Mouse (Mus musculus): ENCODE measurements around the gene Olfr231. TPM values are rescaled to one million over a fixed set of nuclear protein-coding genes. Genes with fewer than 3 reads are reported as not detected.

Gene Olfr231
- polyA plus RNA-seq, 1 experiment from 2014 or later: not detected

DNA sequence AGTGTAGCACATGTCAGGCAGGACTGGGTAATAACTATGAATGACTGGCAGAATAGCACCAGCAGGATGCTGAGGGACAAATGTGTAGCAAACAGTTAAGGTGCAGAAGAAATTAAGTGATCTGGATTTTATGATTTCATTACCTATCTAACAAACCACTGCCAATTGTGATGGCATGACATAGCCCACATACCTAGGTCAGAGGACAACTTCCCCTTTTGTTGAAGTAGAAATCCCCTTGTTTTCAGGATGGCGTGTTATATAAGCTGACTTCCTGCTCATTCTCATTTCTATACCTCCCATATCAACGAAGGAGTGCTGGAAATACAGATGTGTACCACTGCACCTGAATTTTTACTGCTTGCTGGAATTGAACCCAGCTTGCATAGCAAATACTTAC lies 20.4 kb upstream of the Olfr231 start:
- 73% methylated on average over 2 of the region's 2 CpGs for WGBS
- no peak for ATAC-seq (ENCODE audit: insufficient number of reproducible peaks, insufficient read depth, low FRiP score, low read depth)

DNA sequence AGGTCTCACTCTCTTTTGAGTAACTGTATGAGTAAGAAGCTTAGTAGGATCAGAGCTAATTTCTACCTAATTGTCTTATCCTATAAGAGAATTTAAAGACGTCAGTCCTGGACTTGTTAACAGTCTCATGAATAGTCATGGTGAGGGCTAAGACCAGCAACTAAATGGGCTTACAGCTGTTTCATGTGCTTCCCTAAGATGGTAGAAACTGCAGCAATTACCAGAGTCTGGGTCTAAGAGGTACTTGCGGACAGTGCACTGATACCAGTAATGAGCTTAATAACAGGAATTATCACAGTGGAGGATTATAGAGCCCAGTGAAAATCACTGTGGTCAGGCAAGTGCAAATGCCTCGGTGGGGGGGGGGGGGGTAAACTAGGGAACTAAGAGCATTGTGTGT lies 11.0 kb upstream of the Olfr231 start:
- Histone ChIP-seq H3K4me1 (ENCODE audit: control insufficient read depth in 2 of 2, insufficient read depth in 2 of 2, low read length in 2 of 2) (no peaks in the 10 kb centered on the region), H3K9me3 (ENCODE audit: control insufficient read depth, low read length) (no peaks in the 10 kb centered on the region), H3K4me3 (ENCODE audit: control insufficient read depth in 1 of 2, insufficient read depth in 1 of 2, low read depth in 1 of 2, low read length in 2 of 2) (no peak overlapping the region), H3K27me3 (ENCODE audit: control insufficient read depth, insufficient read depth, low read length) (no peaks in the 10 kb centered on the region), H3K4me2 (ENCODE audit: low read length) (no peak overlapping the region), H3K36me3 (ENCODE audit: control insufficient read depth, insufficient read depth, low read length) (no peaks in the 10 kb centered on the region), H3K9ac (ENCODE audit: low read length) (no peak overlapping the region), H3K27ac (replicated peaks in 1 of 2; ENCODE audit: control insufficient read depth in 1 of 2, insufficient read depth in 1 of 2, low read depth in 2 of 2, low read length in 2 of 2) (no peak overlapping the region)
- 71% methylated on average over 3 of the region's 3 CpGs for WGBS
- ATAC-seq (ENCODE audit: insufficient number of reproducible peaks, insufficient read depth, low FRiP score, low read depth): no peak

More for the DNA sequence above, 20.4 kb upstream of the Olfr231 start:
- peaks cover 0 to under 1% of the 10 kb centered on the region in 2 experiments; a peak in 1 of 4 replicates for H3K4me1 ChIP-seq (ENCODE audit: control insufficient read depth in 2 of 2, insufficient read depth in 2 of 2, low read length in 2 of 2)
- no peak overlapping the region for H3K4me2 ChIP-seq (ENCODE audit: low read length)
- no peaks in the 10 kb centered on the region for H3K36me3 ChIP-seq (ENCODE audit: control insufficient read depth, insufficient read depth, low read length)
- H3K27ac ChIP-seq (replicated peaks in 1 of 2; ENCODE audit: control insufficient read depth in 1 of 2, insufficient read depth in 1 of 2, low read depth in 2 of 2, low read length in 2 of 2): no peak overlapping the region
- no peaks in the 10 kb centered on the region for H3K9me3 ChIP-seq (ENCODE audit: control insufficient read depth, low read length)
- no peak overlapping the region for H3K4me3 ChIP-seq (ENCODE audit: control insufficient read depth in 1 of 2, insufficient read depth in 1 of 2, low read depth in 1 of 2, low read length in 2 of 2)
- no peak overlapping the region for H3K9ac ChIP-seq (ENCODE audit: low read length)
- H3K27me3 ChIP-seq (ENCODE audit: control insufficient read depth, insufficient read depth, low read length): no peaks in the 10 kb centered on the region

DNA sequence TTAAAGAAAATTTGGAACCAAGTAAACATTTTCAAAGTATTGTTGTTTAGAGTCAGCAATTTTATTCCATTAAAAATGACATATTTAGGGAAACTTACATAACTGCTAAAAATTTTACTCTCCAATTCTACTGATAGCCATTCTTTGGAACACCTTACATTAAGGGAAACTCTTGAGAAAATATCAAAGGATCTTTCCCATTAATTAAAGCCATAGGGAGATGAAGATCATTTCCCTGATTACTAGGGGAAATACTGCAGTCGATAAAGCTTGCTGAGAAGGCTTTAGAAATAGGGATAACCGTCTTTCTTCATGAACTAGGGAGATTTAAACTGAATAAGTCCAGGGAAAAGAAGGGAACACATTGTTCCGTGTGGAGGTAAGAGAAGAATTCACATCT lies 10.3 kb upstream of the Olfr231 start, which contains the start of gene Olfr424:
Olfr424 (plus strand) TSS at position 301 of the 400 bp plus-strand sequence.
- no peaks in the 10 kb centered on the region for H3K36me3 ChIP-seq (ENCODE audit: control insufficient read depth, insufficient read depth, low read length)
- H3K27me3 ChIP-seq (ENCODE audit: control insufficient read depth, insufficient read depth, low read length): no peaks in the 10 kb centered on the region
- WGBS: 69% methylated on average over 3 of the region's 3 CpGs
- no peak within 1 kb of the TSS for H3K4me3 ChIP-seq (ENCODE audit: control insufficient read depth in 1 of 2, insufficient read depth in 1 of 2, low read depth in 1 of 2, low read length in 2 of 2)
- no peak for ATAC-seq (ENCODE audit: insufficient number of reproducible peaks, insufficient read depth, low FRiP score, low read depth)
- no peak within 1 kb of the TSS for H3K27ac ChIP-seq (replicated peaks in 1 of 2; ENCODE audit: control insufficient read depth in 1 of 2, insufficient read depth in 1 of 2, low read depth in 2 of 2, low read length in 2 of 2)
- no peaks in the 10 kb centered on the region for H3K4me1 ChIP-seq (ENCODE audit: control insufficient read depth in 2 of 2, insufficient read depth in 2 of 2, low read length in 2 of 2)
- H3K9me3 ChIP-seq (ENCODE audit: control insufficient read depth, low read length): no peaks in the 10 kb centered on the region
- no peak within 1 kb of the TSS for H3K9ac ChIP-seq (ENCODE audit: low read length)
- no peak within 1 kb of the TSS for H3K4me2 ChIP-seq (ENCODE audit: low read length)

DNA sequence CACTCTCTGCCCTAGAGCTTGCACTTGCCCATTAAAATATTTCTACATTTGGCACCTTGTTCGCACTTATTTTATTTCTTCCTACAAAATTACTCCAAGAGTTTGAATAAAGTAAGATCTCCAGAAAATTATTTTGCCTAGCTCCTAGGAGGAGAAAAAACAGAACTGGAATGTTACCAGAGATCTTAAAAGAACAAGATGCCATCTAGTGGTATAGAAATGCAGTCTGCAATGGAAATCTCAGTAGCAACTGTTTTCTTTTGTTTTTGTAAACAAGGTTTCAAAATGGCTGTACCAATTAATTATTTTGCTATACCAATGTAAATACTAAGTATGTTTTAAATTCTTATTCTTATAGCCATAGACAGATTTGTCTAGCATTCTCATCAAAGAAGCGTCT lies 17.2 kb downstream of the Olfr231 start:
- no peak overlapping the region for H3K4me2 ChIP-seq (ENCODE audit: low read length)
- H3K9me3 ChIP-seq (ENCODE audit: control insufficient read depth, low read length): no peaks in the 10 kb centered on the region
- no peak overlapping the region for H3K4me3 ChIP-seq (ENCODE audit: control insufficient read depth in 1 of 2, insufficient read depth in 1 of 2, low read depth in 1 of 2, low read length in 2 of 2)
- H3K36me3 ChIP-seq (ENCODE audit: control insufficient read depth, insufficient read depth, low read length): no peaks in the 10 kb centered on the region
- H3K4me1 ChIP-seq (ENCODE audit: control insufficient read depth in 2 of 2, insufficient read depth in 2 of 2, low read length in 2 of 2): no peaks in the 10 kb centered on the region
- no peak for ATAC-seq (ENCODE audit: insufficient number of reproducible peaks, insufficient read depth, low FRiP score, low read depth)
- no peak overlapping the region for H3K9ac ChIP-seq (ENCODE audit: low read length)
- H3K27ac ChIP-seq (replicated peaks in 1 of 2; ENCODE audit: control insufficient read depth in 1 of 2, insufficient read depth in 1 of 2, low read depth in 2 of 2, low read length in 2 of 2): no peak overlapping the region
- WGBS: 42% methylated on average over 2 of the region's 2 CpGs
- no peaks in the 10 kb centered on the region for H3K27me3 ChIP-seq (ENCODE audit: control insufficient read depth, insufficient read depth, low read length)

DNA sequence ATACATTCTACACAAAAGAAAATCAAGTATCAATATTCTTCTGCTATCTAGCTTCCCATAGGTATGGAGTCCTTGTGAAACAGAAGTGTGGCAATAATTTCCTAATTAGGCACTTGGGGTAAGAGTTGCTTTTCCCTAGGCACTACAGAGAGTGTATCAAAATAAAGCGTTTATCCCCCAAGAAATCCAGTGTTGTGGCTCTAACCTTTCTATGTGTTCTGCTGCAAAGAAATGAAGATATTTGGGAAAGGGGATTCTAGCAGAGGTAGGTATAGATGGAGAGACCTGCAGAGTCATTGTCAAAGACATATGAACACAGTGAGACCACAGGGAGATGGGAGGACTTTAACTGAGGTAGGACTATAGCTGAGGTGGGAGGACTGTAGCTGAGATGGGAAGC lies 24.4 kb downstream of the Olfr231 start, which contains the start of gene Olfr427:
Olfr427 (plus strand) TSS at position 301 of the 400 bp plus-strand sequence.
- Histone ChIP-seq H3K27me3 (ENCODE audit: control insufficient read depth, insufficient read depth, low read length) (no peaks in the 10 kb centered on the region), H3K9ac (ENCODE audit: low read length) (no peak within 1 kb of the TSS), H3K27ac (replicated peaks in 1 of 2; ENCODE audit: control insufficient read depth in 1 of 2, insufficient read depth in 1 of 2, low read depth in 2 of 2, low read length in 2 of 2) (no peak within 1 kb of the TSS), H3K4me1 (ENCODE audit: control insufficient read depth in 2 of 2, insufficient read depth in 2 of 2, low read length in 2 of 2) (no peaks in the 10 kb centered on the region), H3K36me3 (ENCODE audit: control insufficient read depth, insufficient read depth, low read length) (no peaks in the 10 kb centered on the region), H3K9me3 (ENCODE audit: control insufficient read depth, low read length) (no peaks in the 10 kb centered on the region), H3K4me3 (ENCODE audit: control insufficient read depth in 1 of 2, insufficient read depth in 1 of 2, low read depth in 1 of 2, low read length in 2 of 2) (no peak within 1 kb of the TSS), H3K4me2 (ENCODE audit: low read length) (no peak within 1 kb of the TSS)
- 80% methylated on average over 1 of the region's 1 CpGs for WGBS
- no peak for ATAC-seq (ENCODE audit: insufficient number of reproducible peaks, insufficient read depth, low FRiP score, low read depth)

DNA sequence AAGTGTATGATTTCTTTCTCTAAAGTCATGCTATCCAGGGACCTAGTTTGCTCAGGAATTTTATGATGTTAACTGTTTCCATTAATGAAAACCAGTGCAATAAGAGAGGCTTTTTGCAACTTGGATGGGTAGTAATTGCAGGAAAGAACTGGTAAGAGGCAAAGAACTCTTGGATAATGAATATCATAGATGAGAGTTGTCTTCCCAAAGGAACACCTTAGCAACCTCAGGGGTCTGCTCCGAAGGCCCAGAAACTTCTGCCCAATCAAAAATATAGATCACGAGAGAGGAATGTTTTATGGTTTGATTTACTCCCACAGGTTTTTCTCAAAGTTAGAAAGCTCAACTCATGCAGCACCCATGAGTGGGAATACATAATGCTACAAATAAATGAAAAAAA lies 36.9 kb downstream of the Olfr231 start, which contains the start of gene Olfr429:
Olfr429 (plus strand) TSS at position 301 of the 400 bp plus-strand sequence.
- WGBS: 77% methylated on average over 2 of the region's 2 CpGs

DNA sequence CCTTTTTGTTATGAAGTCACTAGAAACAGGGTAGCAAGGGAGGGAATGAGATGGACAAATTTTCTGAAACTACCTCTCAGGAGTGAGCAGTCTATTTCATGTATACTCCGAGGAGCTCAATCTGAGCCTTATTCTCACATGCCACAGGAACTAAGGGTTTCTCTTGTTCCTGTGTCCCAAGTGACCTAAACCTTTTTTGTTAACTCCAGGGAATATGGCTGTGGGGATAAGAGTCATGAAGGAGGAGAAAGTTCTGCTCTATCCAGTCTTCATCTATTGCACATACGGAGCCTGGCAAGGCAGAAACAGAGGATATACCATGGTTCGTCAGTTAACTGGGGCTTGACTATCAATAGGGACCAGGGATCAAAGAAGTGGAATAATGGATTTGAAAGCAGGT lies 54.7 kb downstream of the Olfr231 start, which contains the start of gene Olfr430:
Olfr430 (plus strand) TSS at position 301 of the 400 bp plus-strand sequence.
- no peaks in the 10 kb centered on the region for H3K4me1 ChIP-seq (ENCODE audit: control insufficient read depth in 2 of 2, insufficient read depth in 2 of 2, low read length in 2 of 2)
- no peaks in the 10 kb centered on the region for H3K9me3 ChIP-seq (ENCODE audit: control insufficient read depth, low read length)

More for the DNA sequence above, 36.9 kb downstream of the Olfr231 start, which contains the start of gene Olfr429:
- Histone ChIP-seq H3K27me3 (ENCODE audit: control insufficient read depth, insufficient read depth, low read length) (no peaks in the 10 kb centered on the region), H3K9me3 (ENCODE audit: control insufficient read depth, low read length) (no peaks in the 10 kb centered on the region), H3K4me3 (ENCODE audit: control insufficient read depth in 1 of 2, insufficient read depth in 1 of 2, low read depth in 1 of 2, low read length in 2 of 2) (no peak within 1 kb of the TSS), H3K9ac (ENCODE audit: low read length) (no peak within 1 kb of the TSS), H3K27ac (replicated peaks in 1 of 2; ENCODE audit: control insufficient read depth in 1 of 2, insufficient read depth in 1 of 2, low read depth in 2 of 2, low read length in 2 of 2) (no peak within 1 kb of the TSS), H3K4me1 (ENCODE audit: control insufficient read depth in 2 of 2, insufficient read depth in 2 of 2, low read length in 2 of 2) (no peaks in the 10 kb centered on the region), H3K36me3 (ENCODE audit: control insufficient read depth, insufficient read depth, low read length) (no peaks in the 10 kb centered on the region), H3K4me2 (ENCODE audit: low read length) (no peak within 1 kb of the TSS)
- ATAC-seq (ENCODE audit: insufficient number of reproducible peaks, insufficient read depth, low FRiP score, low read depth): no peak

More for the DNA sequence above, 54.7 kb downstream of the Olfr231 start, which contains the start of gene Olfr430:
- Histone ChIP-seq H3K9ac (ENCODE audit: low read length) (no peak within 1 kb of the TSS), H3K27ac (replicated peaks in 1 of 2; ENCODE audit: control insufficient read depth in 1 of 2, insufficient read depth in 1 of 2, low read depth in 2 of 2, low read length in 2 of 2) (no peak within 1 kb of the TSS), H3K36me3 (ENCODE audit: control insufficient read depth, insufficient read depth, low read length) (no peaks in the 10 kb centered on the region), H3K4me2 (ENCODE audit: low read length) (no peak within 1 kb of the TSS), H3K27me3 (ENCODE audit: control insufficient read depth, insufficient read depth, low read length) (no peaks in the 10 kb centered on the region), H3K4me3 (ENCODE audit: control insufficient read depth in 1 of 2, insufficient read depth in 1 of 2, low read depth in 1 of 2, low read length in 2 of 2) (no peak within 1 kb of the TSS)
- 81% methylated on average over 3 of the region's 3 CpGs for WGBS
- ATAC-seq (ENCODE audit: insufficient number of reproducible peaks, insufficient read depth, low FRiP score, low read depth): no peak

All from heart, embryonic 14.5 days (tissue).